Mouse (Mus musculus) ES-E14 (cell line): ENCODE measurements around the gene Gpank1. TPM values are rescaled to one million over a fixed set of nuclear protein-coding genes. Genes with fewer than 3 reads are reported as not detected.

ENCODE experiments used
- DNase-seq: peaks from one replicate; pipeline ENCODE4 v3.0.0-alpha.2; 2013; ENCODE audit warnings: low read depth, low spot score
- H3K27ac ChIP-seq: 2 replicates; pipeline ENCODE4 v1.5.1; 2012; ENCODE audit warnings: low read depth, mild to moderate bottlenecking, low read length, moderate library complexity, mixed read lengths; ENCODE audit not compliant: poor library complexity, insufficient read depth, severe bottlenecking
- H3K36me3 ChIP-seq: 2 replicates; pipeline ENCODE4 v1.6.1; 2012; ENCODE audit warnings: mild to moderate bottlenecking, low read length, moderate library complexity, mixed read lengths; ENCODE audit not compliant: control insufficient read depth, poor library complexity, insufficient read depth, severe bottlenecking
- H3K4me1 ChIP-seq, 2 experiments: fragments of 150-350 bp in 1 of 2; sonication (generic) in 1 of 2; 2 replicates each; pipeline ENCODE4 v1.6.1; 2012; ENCODE audit warnings: low read length in 2 of 2, mild to moderate bottlenecking in 1 of 2, mixed read lengths in 1 of 2; ENCODE audit not compliant: control insufficient read depth in 2 of 2, insufficient read depth in 2 of 2, poor library complexity in 1 of 2
- H3K4me3 ChIP-seq, 2 experiments: fragments of 150-350 bp in 1 of 2; sonication (generic) in 1 of 2; 2 replicates each; pipeline ENCODE4 v1.5.1; 2012; ENCODE audit warnings: low read length in 2 of 2, low read depth in 1 of 2, mild to moderate bottlenecking in 1 of 2, mixed read lengths in 1 of 2; ENCODE audit not compliant: insufficient read depth in 1 of 2, poor library complexity in 1 of 2, severe bottlenecking in 1 of 2
- H3K9ac ChIP-seq: 2 replicates; pipeline ENCODE4 v1.6.1; 2012; ENCODE audit warnings: low read depth, mild to moderate bottlenecking, low read length, mixed read lengths; ENCODE audit not compliant: poor library complexity, insufficient read depth, severe bottlenecking
- H3K9me3 ChIP-seq: fragments of 150-350 bp; sonication (generic); 2 replicates; pipeline ENCODE4 v1.6.1; 2012; ENCODE audit warnings: low read depth, mild to moderate bottlenecking, low read length; ENCODE audit not compliant: control insufficient read depth, insufficient read depth
- CHD2 ChIP-seq: IDR thresholded peaks from 2 replicates; pipeline ENCODE4 v1.6.1; 2014; ENCODE audit warnings: mild to moderate bottlenecking, low read depth, low read length, inconsistent platforms
- HCFC1 ChIP-seq: IDR thresholded peaks from 2 replicates; pipeline ENCODE4 v1.6.1; 2012; ENCODE audit warnings: low read length, inconsistent platforms, borderline replicate concordance; ENCODE audit not compliant: insufficient read depth
- MAFK ChIP-seq: IDR thresholded peaks from 2 replicates; pipeline ENCODE4 v1.6.1; 2014; ENCODE audit warnings: mild to moderate bottlenecking, low read depth, low read length, inconsistent platforms; ENCODE audit not compliant: insufficient read depth
- ZC3H11A ChIP-seq: IDR thresholded peaks from 2 replicates; pipeline ENCODE4 v1.6.1; 2012; ENCODE audit warnings: low read depth, mild to moderate bottlenecking, inconsistent platforms, low read length, borderline replicate concordance
- ZNF384 ChIP-seq: IDR thresholded peaks from 2 replicates; pipeline ENCODE4 v1.6.1; 2012; ENCODE audit warnings: low read depth, low read length, inconsistent platforms
- in situ Hi-C, 2 experiments: fragments of 600-800 bp; cut with MboI; formaldehyde crosslinking; loops; one replicate each; pipeline ENCODE4 v1.15.1; 2025; ENCODE audit warnings: low sequenced_read_pairs in 2 of 2, inconsistent platforms in 1 of 2; ENCODE audit not compliant: unreplicated experiment in 2 of 2
- total RNA-seq: library from RNA; depleted of rRNA; stranded (reverse); fragments of 300-350 nt; gene quantifications from 2 replicates; pipeline ENCODE4 v1.2.3, GENCODE M21; 2012

The Gpank1 gene
- total RNA-seq, 1 experiment: 31.1 TPM

- Histone ChIP-seq H3K27ac (no peak overlapping the region), H3K4me1 (peaks cover 0 to 3% of the 10 kb centered on the region in 2 experiments; a peak in 1 of 4 replicates), H3K36me3 (peaks cover 12% of the 10 kb centered on the region; the same call in 1 of the 2 replicates), H3K9me3 (no peaks in the 10 kb centered on the region), H3K4me3 (no peak overlapping the region; a peak in 1 of 4 replicates), H3K9ac (no peak overlapping the region)
- TF ChIP-seq ZNF384 (peak; percentile 62), MAFK (no peak)
- DNase-seq: no peak
- in situ Hi-C loops: loop anchor here in 1 of 2 experiments (25.0 kb wide), 1 partner anchor 94 kb away; the partner anchor contains the start of genes Vars and Vwa7
Observed at GRCm38 (mm10) chr17:35105740-35106389, 15.4 kb upstream of the Gpank1 start.

GRCm38 (mm10) chr17:35106522-35106921 is 14.7 kb upstream of the Gpank1 start:
- Histone ChIP-seq H3K9me3 (no peaks in the 10 kb centered on the region), H3K36me3 (peaks cover 7% of the 10 kb centered on the region; the same call in 1 of the 2 replicates), H3K9ac (no peak overlapping the region), H3K4me1 (peaks cover 0 to 3% of the 10 kb centered on the region in 2 experiments; a peak in 1 of 4 replicates), H3K4me3 (no peak overlapping the region), H3K27ac (no peak overlapping the region)
- no peak for DNase-seq
- in situ Hi-C loops: loop anchor here in 1 of 2 experiments (25.0 kb wide), 1 partner anchor 94 kb away; the partner anchor contains the start of genes Vars and Vwa7
- TF ChIP-seq ZC3H11A (no peak), CHD2 (no peak), HCFC1 (no peak)

GRCm38 (mm10) chr17:35108097-35108496 is 13.2 kb upstream of the Gpank1 start, which contains the start of gene Ly6g5c:
Ly6g5c (plus strand) TSS chr17:35108279.
- DNase-seq: no peak
- Histone ChIP-seq H3K36me3 (no peaks in the 10 kb centered on the region), H3K9me3 (no peaks in the 10 kb centered on the region), H3K9ac (no peak within 1 kb of the TSS), H3K27ac (no peak within 1 kb of the TSS), H3K4me3 (no peak within 1 kb of the TSS), H3K4me1 (peaks cover 0 to 3% of the 10 kb centered on the region in 2 experiments; a peak in 1 of 4 replicates)
- in situ Hi-C loops: loop anchor here in 1 of 2 experiments (25.0 kb wide), 1 partner anchor 96 kb away; the partner anchor contains the start of genes Vars and Vwa7
- no peak for TF ChIP-seq MAFK
- no peak for TF ChIP-seq CHD2
- TF ChIP-seq ZNF384: no peak
- TF ChIP-seq ZC3H11A: no peak
- TF ChIP-seq HCFC1: no peak

GRCm38 (mm10) chr17:35111774-35112173 is 9.5 kb upstream of the Gpank1 start:
- no peaks in the 10 kb centered on the region; a peak in 1 of 4 replicates for H3K4me1 ChIP-seq
- TF ChIP-seq HCFC1 (no peak), MAFK (no peak), CHD2 (no peak), ZNF384 (no peak), ZC3H11A (no peak)
- no peak overlapping the region for H3K4me3 ChIP-seq
- DNase-seq: no peak
- in situ Hi-C loops: loop anchor here in 1 of 2 experiments (25.0 kb wide), 1 partner anchor 99 kb away; the partner anchor contains the start of genes Vars and Vwa7
- peaks cover 14% of the 10 kb centered on the region for H3K36me3 ChIP-seq
- no peaks in the 10 kb centered on the region for H3K9me3 ChIP-seq
- H3K27ac ChIP-seq: no peak overlapping the region
- H3K9ac ChIP-seq: no peak overlapping the region
